Mouse (Mus musculus) olfactory bulb, adult 2 months (tissue): ENCODE results near the gene Hist1h2ag.

Experiments
- CTCF ChIP-seq: fragments of 200-500 bp; IDR thresholded peaks from 2 replicates; pipeline ENCODE4 v1.5.1; 2012; ENCODE audit warnings: low read depth, mild to moderate bottlenecking, low read length, moderate library complexity; ENCODE audit not compliant: insufficient read depth
- POLR2A ChIP-seq: fragments of 200-500 bp; IDR thresholded peaks from 2 replicates; pipeline ENCODE4 v1.6.1; 2012; ENCODE audit warnings: mild to moderate bottlenecking, low read depth, low read length, moderate library complexity; ENCODE audit not compliant: insufficient read depth

DNA sequence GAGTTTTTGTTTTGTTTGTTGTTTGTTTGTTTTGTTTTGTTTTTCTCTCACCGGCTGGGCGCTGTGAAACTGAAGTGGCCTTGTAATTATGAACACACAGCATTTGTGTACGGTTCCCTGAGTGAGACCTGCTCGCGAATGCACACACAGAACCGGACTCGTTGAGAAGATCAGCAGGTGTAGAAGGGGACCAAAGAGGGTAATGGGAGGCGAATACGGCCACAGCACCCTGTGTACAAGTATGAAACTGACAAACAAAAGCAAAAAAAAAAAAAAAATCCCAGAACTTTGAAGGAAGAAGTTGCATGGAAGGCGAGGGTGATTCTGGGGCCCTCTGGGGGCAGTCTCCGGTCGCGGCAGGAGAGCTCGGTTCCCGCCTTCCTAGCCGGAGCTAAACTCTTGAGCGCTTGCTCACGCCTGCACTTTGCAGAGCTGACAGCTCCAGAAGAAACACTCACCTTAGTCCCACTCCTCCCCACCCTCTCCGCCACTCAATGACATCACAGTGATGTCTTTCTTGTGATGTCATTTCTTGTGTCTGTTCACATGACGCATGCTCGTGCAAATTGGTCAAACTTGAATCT, 47.3 kb downstream of the Hist1h2ag start:
- TF ChIP-seq CTCF (no peak), POLR2A (no peak)
